Mouse (Mus musculus): Measurements from ENCODE around the gene Ehd4. TPM values are rescaled to one million over a fixed set of nuclear protein-coding genes. Genes with fewer than 3 reads are reported as not detected.
A peak's percentile ranks its signal among the peaks of the same experiment; 100 is the strongest.

Ehd4 gene
- polyA plus RNA-seq, 1 experiment from 2014 or later: 35.4 TPM

DNA sequence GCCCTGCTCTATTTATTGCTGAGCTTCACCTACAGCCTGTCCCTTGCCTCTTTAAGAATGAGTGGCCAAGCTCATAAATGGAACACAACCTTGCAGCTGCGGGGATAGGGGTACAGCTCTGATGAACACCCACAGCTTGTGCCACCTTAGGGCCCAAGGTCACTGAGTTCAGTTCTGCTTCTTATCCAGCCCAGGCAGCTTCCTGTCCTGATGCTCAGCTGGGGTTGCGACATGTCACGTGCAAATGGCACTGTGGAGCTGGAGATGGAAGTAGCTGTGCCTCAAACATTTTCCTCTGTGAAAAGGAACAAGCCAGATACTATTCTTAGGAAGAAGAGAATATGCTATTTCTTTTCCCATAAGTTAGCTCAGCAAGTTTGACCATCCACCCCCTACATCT lies 54.5 kb downstream of the Ehd4 start:
- Histone ChIP-seq H3K4me3 (ENCODE audit: low read depth, low read length) (no peak overlapping the region), H3K36me3 (ENCODE audit: control insufficient read depth, insufficient read depth, low read length) (0 out of 2 replicates have a peak, but pooled peaks cover 5% of the 10 kb centered on the region), H3K4me2 (ENCODE audit: low read length) (no peak overlapping the region), H3K27ac (ENCODE audit: low read depth) (peak overlapping the region; percentile 69), H3K9me3 (ENCODE audit: control insufficient read depth, low read length) (no peaks in the 10 kb centered on the region), H3K4me1 (replicated peaks; ENCODE audit: control insufficient read depth, insufficient read depth, low read length) (peaks cover 30% of the 10 kb centered on the region), H3K27me3 (replicated peaks; ENCODE audit: control insufficient read depth, insufficient read depth, low read length) (no peaks in the 10 kb centered on the region), H3K9ac (ENCODE audit: low read length) (no peak overlapping the region)
- WGBS: 76% methylated on average over 3 of the region's 3 CpGs
- ATAC-seq (replicated peaks; ENCODE audit: low FRiP score, low TSS enrichment, low read depth): no peak
- DNase-seq (ENCODE audit: low spot score): no peak

DNA sequence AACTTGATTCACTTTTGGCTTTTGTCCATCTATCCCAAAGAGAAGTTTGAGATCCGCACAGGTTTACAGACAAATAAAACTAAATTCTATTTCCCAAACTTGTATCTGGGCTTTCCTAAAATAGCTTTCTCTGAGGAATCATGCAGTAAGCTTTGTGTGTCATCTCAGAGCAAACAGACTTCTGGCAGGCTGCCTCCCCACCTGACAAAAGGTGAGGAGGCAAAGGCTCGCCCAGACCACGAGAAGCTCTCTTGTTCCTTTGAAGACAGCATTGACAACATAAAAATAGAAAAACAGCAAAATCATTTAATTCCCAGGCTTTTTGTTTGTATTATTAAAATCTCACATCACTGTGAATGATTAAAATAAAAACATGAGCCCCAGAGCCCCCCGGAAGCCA lies 55.1 kb downstream of the Ehd4 start:
- Histone ChIP-seq H3K4me1 (replicated peaks; ENCODE audit: control insufficient read depth, insufficient read depth, low read length) (peaks cover 27% of the 10 kb centered on the region), H3K4me3 (ENCODE audit: low read depth, low read length) (no peak overlapping the region), H3K36me3 (ENCODE audit: control insufficient read depth, insufficient read depth, low read length) (0 out of 2 replicates have a peak, but pooled peaks cover 5% of the 10 kb centered on the region), H3K9me3 (ENCODE audit: control insufficient read depth, low read length) (no peaks in the 10 kb centered on the region), H3K27me3 (replicated peaks; ENCODE audit: control insufficient read depth, insufficient read depth, low read length) (no peaks in the 10 kb centered on the region), H3K9ac (ENCODE audit: low read length) (no peak overlapping the region), H3K4me2 (ENCODE audit: low read length) (no peak overlapping the region), H3K27ac (ENCODE audit: low read depth) (peak overlapping the region; percentile 69)
- 64% methylated on average over 4 of the region's 4 CpGs for WGBS
- ATAC-seq (replicated peaks; ENCODE audit: low FRiP score, low TSS enrichment, low read depth): no peak
- DNase-seq (ENCODE audit: low spot score): no peak

- Histone ChIP-seq H3K4me3 (ENCODE audit: low read depth, low read length) (no peak overlapping the region), H3K9me3 (ENCODE audit: control insufficient read depth, low read length) (no peaks in the 10 kb centered on the region), H3K27me3 (replicated peaks; ENCODE audit: control insufficient read depth, insufficient read depth, low read length) (no peaks in the 10 kb centered on the region), H3K27ac (ENCODE audit: low read depth) (peak overlapping the region; percentile 69), H3K4me1 (replicated peaks; ENCODE audit: control insufficient read depth, insufficient read depth, low read length) (peaks cover 27% of the 10 kb centered on the region), H3K36me3 (ENCODE audit: control insufficient read depth, insufficient read depth, low read length) (0 out of 2 replicates have a peak, but pooled peaks cover 5% of the 10 kb centered on the region), H3K9ac (ENCODE audit: low read length) (no peak overlapping the region), H3K4me2 (ENCODE audit: low read length) (no peak overlapping the region)
- no peak for DNase-seq (ENCODE audit: low spot score)
- WGBS: 39% methylated on average over 8 of the region's 8 CpGs
- ATAC-seq (replicated peaks; ENCODE audit: low FRiP score, low TSS enrichment, low read depth): no peak
Observed at GRCm38 (mm10) chr2:120098781-120099202, 55.6 kb downstream of the Ehd4 start.

DNA sequence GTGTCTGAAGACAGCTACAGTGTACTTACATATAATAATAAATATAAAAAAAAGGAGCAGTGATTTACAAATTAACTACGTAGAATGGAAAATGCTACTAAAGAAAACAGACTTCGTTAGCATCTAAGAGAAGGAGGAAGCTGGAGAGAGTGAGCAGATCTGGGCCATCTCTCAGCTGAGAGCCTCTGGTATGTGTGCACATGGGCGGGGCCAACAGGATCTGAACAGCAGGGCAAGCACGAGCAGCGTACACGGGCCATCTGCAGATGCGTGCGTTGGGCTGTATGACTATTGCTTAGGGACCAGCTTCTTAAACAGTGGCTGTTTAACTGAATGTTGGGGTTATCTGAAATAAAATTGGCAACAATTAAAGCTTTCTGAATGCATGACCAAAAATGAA lies 56.5 kb downstream of the Ehd4 start:
- Histone ChIP-seq H3K36me3 (ENCODE audit: control insufficient read depth, insufficient read depth, low read length) (0 out of 2 replicates have a peak, but pooled peaks cover 5% of the 10 kb centered on the region), H3K9me3 (ENCODE audit: control insufficient read depth, low read length) (no peaks in the 10 kb centered on the region), H3K27ac (ENCODE audit: low read depth) (peak overlapping the region; percentile 69), H3K27me3 (replicated peaks; ENCODE audit: control insufficient read depth, insufficient read depth, low read length) (no peaks in the 10 kb centered on the region), H3K4me3 (ENCODE audit: low read depth, low read length) (no peak overlapping the region), H3K4me1 (replicated peaks; ENCODE audit: control insufficient read depth, insufficient read depth, low read length) (peaks cover 22% of the 10 kb centered on the region), H3K9ac (ENCODE audit: low read length) (no peak overlapping the region), H3K4me2 (ENCODE audit: low read length) (no peak overlapping the region)
- ATAC-seq (replicated peaks; ENCODE audit: low FRiP score, low TSS enrichment, low read depth) (no peak), DNase-seq (ENCODE audit: low spot score) (no peak)
- 58% methylated on average over 8 of the region's 8 CpGs for WGBS

DNA sequence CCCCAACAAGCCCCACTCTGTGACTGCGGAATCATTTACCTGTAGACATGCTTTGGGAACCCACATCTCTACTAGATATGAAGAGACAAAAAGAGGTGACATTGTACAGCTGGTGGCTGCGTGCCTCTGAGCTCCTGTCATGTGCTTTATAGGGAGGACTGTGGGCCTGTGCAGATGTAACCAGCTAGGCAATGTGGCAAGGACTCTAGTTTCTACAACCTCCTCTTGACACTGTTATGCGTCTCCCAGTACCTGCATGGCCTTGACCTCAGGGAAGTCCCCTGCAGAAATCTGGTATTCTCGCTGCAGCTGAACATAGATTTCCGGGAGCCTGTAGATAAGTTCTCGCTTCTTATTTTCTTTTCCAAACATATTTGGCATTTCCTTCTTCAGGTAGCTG lies 57.7 kb downstream of the Ehd4 start:
- ATAC-seq (replicated peaks; ENCODE audit: low FRiP score, low TSS enrichment, low read depth) (no peak), DNase-seq (ENCODE audit: low spot score) (no peak)
- H3K4me3 ChIP-seq (ENCODE audit: low read depth, low read length): no peak overlapping the region
- H3K27ac ChIP-seq (ENCODE audit: low read depth): no peak overlapping the region
- H3K9me3 ChIP-seq (ENCODE audit: control insufficient read depth, low read length): no peaks in the 10 kb centered on the region
- no peak overlapping the region for H3K9ac ChIP-seq (ENCODE audit: low read length)
- H3K27me3 ChIP-seq (replicated peaks; ENCODE audit: control insufficient read depth, insufficient read depth, low read length): no peaks in the 10 kb centered on the region
- peaks cover 18% of the 10 kb centered on the region; the same call in 1 of the 2 replicates for H3K4me1 ChIP-seq (replicated peaks; ENCODE audit: control insufficient read depth, insufficient read depth, low read length)
- 91% methylated on average over 6 of the region's 6 CpGs for WGBS
- 0 out of 2 replicates have a peak, but pooled peaks cover 1% of the 10 kb centered on the region for H3K36me3 ChIP-seq (ENCODE audit: control insufficient read depth, insufficient read depth, low read length)
- H3K4me2 ChIP-seq (ENCODE audit: low read length): no peak overlapping the region

DNA sequence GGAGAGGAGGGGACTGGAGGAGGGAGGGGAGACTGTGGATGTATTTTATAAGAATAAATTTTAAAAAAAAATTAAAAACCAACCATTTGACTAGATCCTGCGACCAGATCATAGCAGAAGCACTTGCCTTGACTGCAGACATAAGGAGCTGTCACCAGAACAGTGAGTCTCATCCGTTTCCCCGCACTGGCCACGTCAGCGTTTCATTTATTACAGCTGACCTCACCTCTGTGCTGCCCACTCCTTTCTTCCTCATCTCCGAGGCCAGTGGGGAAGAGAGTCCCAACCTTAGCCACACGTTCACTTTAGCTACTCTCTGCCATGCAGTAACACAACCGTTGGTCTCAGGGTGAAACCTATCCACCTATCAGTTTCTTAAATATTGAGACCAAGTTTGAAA lies 58.2 kb downstream of the Ehd4 start:
- Histone ChIP-seq H3K4me1 (replicated peaks; ENCODE audit: control insufficient read depth, insufficient read depth, low read length) (peaks cover 18% of the 10 kb centered on the region; the same call in 1 of the 2 replicates), H3K4me3 (ENCODE audit: low read depth, low read length) (no peak overlapping the region), H3K36me3 (ENCODE audit: control insufficient read depth, insufficient read depth, low read length) (no peaks in the 10 kb centered on the region; the same call in 1 of the 2 replicates), H3K9ac (ENCODE audit: low read length) (no peak overlapping the region), H3K4me2 (ENCODE audit: low read length) (no peak overlapping the region), H3K27ac (ENCODE audit: low read depth) (no peak overlapping the region), H3K9me3 (ENCODE audit: control insufficient read depth, low read length) (no peaks in the 10 kb centered on the region), H3K27me3 (replicated peaks; ENCODE audit: control insufficient read depth, insufficient read depth, low read length) (no peaks in the 10 kb centered on the region)
- no peak for DNase-seq (ENCODE audit: low spot score)
- WGBS: 81% methylated on average over 8 of the region's 8 CpGs
- ATAC-seq (replicated peaks; ENCODE audit: low FRiP score, low TSS enrichment, low read depth): no peak

GRCm38 (mm10) chr2:120095171-120095570 lies 59.2 kb downstream of the Ehd4 start:
- 95% methylated on average over 4 of the region's 4 CpGs for WGBS
- peaks cover 18% of the 10 kb centered on the region; the same call in 1 of the 2 replicates for H3K4me1 ChIP-seq (replicated peaks; ENCODE audit: control insufficient read depth, insufficient read depth, low read length)
- no peak overlapping the region for H3K4me3 ChIP-seq (ENCODE audit: low read depth, low read length)
- no peak overlapping the region for H3K9ac ChIP-seq (ENCODE audit: low read length)
- no peaks in the 10 kb centered on the region for H3K9me3 ChIP-seq (ENCODE audit: control insufficient read depth, low read length)
- no peak for DNase-seq (ENCODE audit: low spot score)
- no peak overlapping the region for H3K4me2 ChIP-seq (ENCODE audit: low read length)
- H3K27me3 ChIP-seq (replicated peaks; ENCODE audit: control insufficient read depth, insufficient read depth, low read length): no peaks in the 10 kb centered on the region
- H3K36me3 ChIP-seq (ENCODE audit: control insufficient read depth, insufficient read depth, low read length): no peaks in the 10 kb centered on the region; the same call in 1 of the 2 replicates
- H3K27ac ChIP-seq (ENCODE audit: low read depth): no peak overlapping the region
- no peak for ATAC-seq (replicated peaks; ENCODE audit: low FRiP score, low TSS enrichment, low read depth)

GRCm38 (mm10) chr2:120093671-120094430 lies 60.6 kb downstream of the Ehd4 start:
- 46% methylated on average over 5 of the region's 5 CpGs for WGBS
- Histone ChIP-seq H3K4me1 (replicated peaks; ENCODE audit: control insufficient read depth, insufficient read depth, low read length) (0 out of 2 replicates have a peak, but pooled peaks cover 9% of the 10 kb centered on the region), H3K36me3 (ENCODE audit: control insufficient read depth, insufficient read depth, low read length) (peaks cover 9% of the 10 kb centered on the region; the same call in 1 of the 2 replicates), H3K4me3 (ENCODE audit: low read depth, low read length) (no peak overlapping the region), H3K9ac (ENCODE audit: low read length) (no peak overlapping the region), H3K9me3 (ENCODE audit: control insufficient read depth, low read length) (no peaks in the 10 kb centered on the region), H3K4me2 (ENCODE audit: low read length) (no peak overlapping the region), H3K27me3 (replicated peaks; ENCODE audit: control insufficient read depth, insufficient read depth, low read length) (no peaks in the 10 kb centered on the region), H3K27ac (ENCODE audit: low read depth) (no peak overlapping the region)
- DNase-seq (ENCODE audit: low spot score): peak; percentile 71
- ATAC-seq (replicated peaks; ENCODE audit: low FRiP score, low TSS enrichment, low read depth): no peak

DNA sequence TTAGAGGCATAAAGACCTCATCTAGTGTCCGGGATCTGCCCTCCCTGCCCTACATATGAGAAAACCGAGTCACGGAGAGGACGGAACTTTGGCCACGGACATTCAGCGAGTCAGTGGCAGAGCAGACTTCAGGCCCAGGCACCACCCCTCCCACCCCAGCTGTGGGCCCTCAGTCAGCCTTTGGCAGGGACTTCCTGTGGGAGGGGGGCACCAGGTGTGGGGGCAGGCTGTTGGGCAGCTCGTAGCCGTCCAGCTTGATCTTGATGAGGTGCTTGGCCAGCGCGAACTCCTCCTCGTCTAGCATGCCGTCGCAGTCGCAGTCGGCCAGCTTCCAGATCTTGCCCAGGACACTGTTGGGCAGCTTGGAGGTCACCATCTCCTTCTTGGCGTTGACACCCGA lies 63.4 kb downstream of the Ehd4 start:
- 90% methylated on average over 17 of the region's 17 CpGs for WGBS
- ATAC-seq (replicated peaks; ENCODE audit: low FRiP score, low TSS enrichment, low read depth): no peak

More for the DNA sequence above, 63.4 kb downstream of the Ehd4 start:
- no peak overlapping the region for H3K9ac ChIP-seq (ENCODE audit: low read length)
- no peak overlapping the region for H3K4me2 ChIP-seq (ENCODE audit: low read length)
- DNase-seq (ENCODE audit: low spot score): no peak
- H3K4me3 ChIP-seq (ENCODE audit: low read depth, low read length): no peak overlapping the region
- H3K27ac ChIP-seq (ENCODE audit: low read depth): no peak overlapping the region
- no peaks in the 10 kb centered on the region for H3K27me3 ChIP-seq (replicated peaks; ENCODE audit: control insufficient read depth, insufficient read depth, low read length)
- H3K9me3 ChIP-seq (ENCODE audit: control insufficient read depth, low read length): no peaks in the 10 kb centered on the region
- peaks cover 9% of the 10 kb centered on the region; the same call in 1 of the 2 replicates for H3K36me3 ChIP-seq (ENCODE audit: control insufficient read depth, insufficient read depth, low read length)
- no peaks in the 10 kb centered on the region for H3K4me1 ChIP-seq (replicated peaks; ENCODE audit: control insufficient read depth, insufficient read depth, low read length)

Measured in intestine, embryonic 14.5 days (tissue).